Mouse (Mus musculus): ENCODE data around the gene Ncbp3. TPM values are rescaled to one million over a fixed set of nuclear protein-coding genes. Genes with fewer than 3 reads are reported as not detected.

Ncbp3 gene
- total and polyA plus RNA-seq, 3 experiments, result 8.4 to 9.3 TPM; not detected in 1

DNA sequence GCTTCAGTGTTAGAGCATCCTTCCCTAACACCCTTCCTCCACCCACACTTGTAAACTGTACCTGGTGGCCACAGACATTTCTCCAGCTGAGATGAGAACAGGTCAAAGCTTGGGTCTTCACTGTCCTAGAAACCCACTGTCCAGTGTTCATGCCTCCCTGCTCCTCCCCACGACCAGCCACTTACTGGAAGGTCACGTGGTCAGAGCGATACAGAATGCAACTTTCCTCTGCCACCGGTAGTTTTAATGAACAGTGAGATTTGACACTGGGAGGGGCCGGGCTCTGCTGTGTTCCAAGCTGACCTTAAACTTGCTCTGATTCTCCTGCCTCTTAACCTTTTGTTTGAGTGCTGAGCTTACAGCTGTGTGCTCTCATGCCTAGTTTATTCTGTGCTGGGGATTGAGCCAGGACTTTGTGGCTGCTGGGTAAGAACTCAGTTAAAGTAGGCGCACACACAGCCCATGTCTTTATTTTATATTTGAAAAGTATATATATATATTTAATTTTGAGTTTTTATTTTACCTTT, 3.3 kb upstream of the Ncbp3 start:
- no peak overlapping the region for H3K9ac ChIP-seq (ENCODE audit: control insufficient read depth, low read depth, low read length, poor library complexity, severe bottlenecking)
- H3K79me2 ChIP-seq (ENCODE audit: control insufficient read depth, insufficient read depth, low read length, poor library complexity), result peaks cover 14% of the 10 kb centered on the region
- H3K4me3 ChIP-seq (ENCODE audit: control insufficient read depth in 1 of 2, insufficient read depth in 1 of 2, low read depth in 2 of 2, low read length in 2 of 2), result no peak overlapping the region
- TF ChIP-seq CHD2 (IDR thresholded peaks at IDR 0.05; ENCODE audit: low read length) (no peak), ELF1 (IDR thresholded peaks at IDR 0.05; ENCODE audit: low read depth, low read length) (no peak), POLR2AphosphoS2 (IDR thresholded peaks at IDR 0.05; ENCODE audit: low read length) (no peak), MXI1 (IDR thresholded peaks at IDR 0.05; ENCODE audit: low read depth, low read length) (no peak)
- H3K4me1 ChIP-seq (ENCODE audit: control insufficient read depth in 1 of 2, insufficient read depth in 2 of 2, low read length in 2 of 2), result peaks cover 2 to 9% of the 10 kb centered on the region in 2 experiments; a peak in 1 of 4 replicates
- no peak overlapping the region for H3K27ac ChIP-seq (ENCODE audit: control insufficient read depth, low read depth, low read length)
- H3K36me3 ChIP-seq (ENCODE audit: control insufficient read depth in 1 of 2, insufficient read depth in 2 of 2, low read length in 2 of 2), result peaks cover 0 to 5% of the 10 kb centered on the region in 2 experiments; a peak in 2 of 4 replicates
- no peaks in the 10 kb centered on the region for H3K27me3 ChIP-seq (ENCODE audit: control insufficient read depth in 1 of 2, insufficient read depth in 2 of 2, low read length in 2 of 2)
- no peak for DNase-seq (ENCODE audit: low read depth, low spot score)
- no peaks in the 10 kb centered on the region for H3K9me3 ChIP-seq (replicated peaks; ENCODE audit: insufficient read depth, low read length)

DNA sequence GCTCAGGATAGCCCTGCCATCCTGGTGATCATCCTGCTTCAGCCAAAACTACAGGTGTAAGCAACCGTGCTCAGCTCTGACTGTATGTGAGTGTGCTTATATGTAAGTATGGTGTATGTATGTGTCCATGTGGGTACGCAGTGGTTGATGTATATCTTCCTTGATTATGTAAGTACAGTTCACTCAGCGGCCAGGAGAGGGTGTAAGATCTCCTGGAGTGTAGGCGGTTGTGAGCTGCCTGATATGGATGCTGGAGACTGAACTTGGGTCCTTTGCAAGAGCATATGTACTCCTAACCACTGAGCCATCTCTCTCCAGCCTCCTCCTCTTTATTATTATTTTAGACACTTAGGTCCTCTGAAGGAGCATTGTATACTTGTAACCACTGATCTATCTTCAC, 2.8 kb upstream of the Ncbp3 start:
- Histone ChIP-seq H3K9ac (ENCODE audit: control insufficient read depth, low read depth, low read length, poor library complexity, severe bottlenecking) (no peak overlapping the region), H3K27ac (ENCODE audit: control insufficient read depth, low read depth, low read length) (no peak overlapping the region), H3K27me3 (ENCODE audit: control insufficient read depth in 1 of 2, insufficient read depth in 2 of 2, low read length in 2 of 2) (no peaks in the 10 kb centered on the region), H3K79me2 (ENCODE audit: control insufficient read depth, insufficient read depth, low read length, poor library complexity) (peaks cover 16% of the 10 kb centered on the region), H3K36me3 (ENCODE audit: control insufficient read depth in 1 of 2, insufficient read depth in 2 of 2, low read length in 2 of 2) (peaks cover 2 to 5% of the 10 kb centered on the region in 2 experiments; a peak in 3 of 4 replicates), H3K9me3 (replicated peaks; ENCODE audit: insufficient read depth, low read length) (no peaks in the 10 kb centered on the region), H3K4me1 (ENCODE audit: control insufficient read depth in 1 of 2, insufficient read depth in 2 of 2, low read length in 2 of 2) (peaks cover 2 to 9% of the 10 kb centered on the region in 2 experiments; a peak in 1 of 4 replicates), H3K4me3 (ENCODE audit: control insufficient read depth in 1 of 2, insufficient read depth in 1 of 2, low read depth in 2 of 2, low read length in 2 of 2) (no peak overlapping the region)
- no peak for TF ChIP-seq ETS1 (IDR thresholded peaks at IDR 0.05; ENCODE audit: low read depth, low read length)
- peak; percentile 35 to 63 (median 44) for TF ChIP-seq CTCF (IDR thresholded peaks at IDR 0.05 in 2 of 3, conservative IDR thresholded peaks at IDR 0.05 in 1 of 3; ENCODE audit: control insufficient read depth in 1 of 3, insufficient read depth in 1 of 3, low read depth in 2 of 3, low read length in 3 of 3, poor library complexity in 1 of 3, severe bottlenecking in 1 of 3)
- TF ChIP-seq MAX (IDR thresholded peaks at IDR 0.05; ENCODE audit: low read length), result no peak
- no peak for TF ChIP-seq ELF1 (IDR thresholded peaks at IDR 0.05; ENCODE audit: low read depth, low read length)
- TF ChIP-seq BHLHE40 (IDR thresholded peaks at IDR 0.05; ENCODE audit: borderline replicate concordance, low read depth, low read length), result no peak
- no peak for TF ChIP-seq ZKSCAN1 (IDR thresholded peaks at IDR 0.05; ENCODE audit: low read depth, low read length)
- no peak for TF ChIP-seq ZNF384 (IDR thresholded peaks at IDR 0.05; ENCODE audit: low read depth, low read length)
- TF ChIP-seq SMC3 (IDR thresholded peaks at IDR 0.05; ENCODE audit: low read depth, low read length), result peak; percentile 56
- TF ChIP-seq GABPA (IDR thresholded peaks at IDR 0.05; ENCODE audit: low read depth, low read length), result no peak
- TF ChIP-seq SIN3A (IDR thresholded peaks at IDR 0.05; ENCODE audit: low read length), result no peak
- TF ChIP-seq MXI1 (IDR thresholded peaks at IDR 0.05; ENCODE audit: low read depth, low read length), result no peak
- no peak for TF ChIP-seq HCFC1 (IDR thresholded peaks at IDR 0.05; ENCODE audit: low read depth, low read length)
- TF ChIP-seq MYC (IDR thresholded peaks at IDR 0.05; ENCODE audit: low read depth, low read length), result no peak
- no peak for TF ChIP-seq KAT2A (conservative IDR thresholded peaks at IDR 0.05; ENCODE audit: low read depth, low read length)
- TF ChIP-seq USF1 (IDR thresholded peaks at IDR 0.05; ENCODE audit: low read depth, low read length), result no peak
- TF ChIP-seq TCF12 (IDR thresholded peaks at IDR 0.05; ENCODE audit: low read depth, low read length), result no peak
- peak; percentile 40 for TF ChIP-seq RAD21 (IDR thresholded peaks at IDR 0.05; ENCODE audit: low read depth, low read length)
- TF ChIP-seq MAZ (IDR thresholded peaks at IDR 0.05; ENCODE audit: low read depth, low read length), result no peak
- no peak for TF ChIP-seq NELFE (IDR thresholded peaks at IDR 0.05; ENCODE audit: low read depth, low read length)
- TF ChIP-seq MEF2A (IDR thresholded peaks at IDR 0.05; ENCODE audit: extremely low read depth, insufficient replicate concordance, low read depth, low read length, poor library complexity, severe bottlenecking), result no peak
- no peak for TF ChIP-seq MYB (IDR thresholded peaks at IDR 0.05; ENCODE audit: low read depth, low read length)
- peak; percentile 83 for DNase-seq (ENCODE audit: low read depth, low spot score)

Measured in MEL (cell line).